Mouse (Mus musculus) hindbrain, embryonic 12.5 days (tissue): ENCODE results near the gene Tbx1. TPM values are rescaled to one million over a fixed set of nuclear protein-coding genes. Genes with fewer than 3 reads are reported as not detected.

Source experiments
- ATAC-seq: fragments of 200-750 bp; cut with Nextera tagmentation; 2 replicates; pipeline ENCODE4 v1.8.0; 2017; ENCODE audit warnings: moderate TSS enrichment; ENCODE audit not compliant: low FRiP score
- H3K27ac ChIP-seq: fragments of 300-500 bp; sonication (generic); 2 replicates; pipeline ENCODE4 v1.5.1; 2016; ENCODE audit warnings: mild to moderate bottlenecking
- H3K27me3 ChIP-seq: fragments of 300-500 bp; sonication (generic); 2 replicates; pipeline ENCODE4 v1.6.1; 2016; ENCODE audit warnings: mild to moderate bottlenecking
- H3K36me3 ChIP-seq: fragments of 300-500 bp; sonication (generic); 2 replicates; pipeline ENCODE4 v1.6.1; 2016; ENCODE audit warnings: mild to moderate bottlenecking
- H3K4me1 ChIP-seq: fragments of 300-500 bp; sonication (generic); 2 replicates; pipeline ENCODE4 v1.6.1; 2016
- H3K4me2 ChIP-seq: fragments of 300-500 bp; sonication (generic); replicated peaks from 2 replicates; pipeline ENCODE4 v1.6.1; 2016; ENCODE audit warnings: mild to moderate bottlenecking
- H3K4me3 ChIP-seq: fragments of 300-500 bp; sonication (generic); 2 replicates; pipeline ENCODE4 v1.5.1; 2016; ENCODE audit warnings: mild to moderate bottlenecking
- H3K9ac ChIP-seq: fragments of 300-500 bp; sonication (generic); 2 replicates; pipeline ENCODE4 v1.6.1; 2016; ENCODE audit warnings: mild to moderate bottlenecking, moderate library complexity
- H3K9me3 ChIP-seq: fragments of 300-500 bp; sonication (generic); replicated peaks from 2 replicates; pipeline ENCODE4 v1.6.1; 2016; ENCODE audit warnings: mild to moderate bottlenecking
- WGBS: fragments of 180-500 bp; shearing (Covaris S2); methylation state at CpG from one replicate; pipeline ENCODE4 v1.1.7; 2016; 5-methylcytosine and 5-hydroxymethylcytosine counted together
- polyA plus RNA-seq: library from polyadenylated mRNA; unstranded; fragments of >200 nt; fragmentation: Nextera tagmentation; extraction: Ambion mirVana; gene quantifications from 2 replicates; pipeline ENCODE4 v1.2.1, GENCODE M21; 2016

Gene Tbx1
- polyA plus RNA-seq = 15.4 and 15.5 TPM in 2 replicates

- peaks cover 43% of the 10 kb centered on the region for H3K4me1 ChIP-seq
- H3K4me2 ChIP-seq = peak within 1 kb of the TSS; percentile 45
- H3K36me3 ChIP-seq = no peaks in the 10 kb centered on the region
- H3K4me3 ChIP-seq = peak within 1 kb of the TSS; percentile 26
- no peak for ATAC-seq
- H3K9me3 ChIP-seq = no peaks in the 10 kb centered on the region
- H3K9ac ChIP-seq = peak within 1 kb of the TSS; percentile 18; the same call in 1 of the 2 replicates
- no peak within 1 kb of the TSS for H3K27ac ChIP-seq
- 1% methylated on average over 48 of the region's 48 CpGs for WGBS
- peaks cover 94% of the 10 kb centered on the region for H3K27me3 ChIP-seq
Observed at GRCm38 (mm10) chr16:18589804-18590790, at the start of gene Tbx1. TSS of gene Tbx1 (minus strand) at chr16:18590671.

- 89% methylated on average over 1 of the region's 1 CpGs for WGBS
- Histone ChIP-seq H3K9me3 (no peaks in the 10 kb centered on the region), H3K4me1 (no peaks in the 10 kb centered on the region), H3K4me3 (no peak overlapping the region), H3K36me3 (no peaks in the 10 kb centered on the region), H3K27me3 (no peaks in the 10 kb centered on the region), H3K4me2 (no peak overlapping the region), H3K9ac (no peak overlapping the region), H3K27ac (no peak overlapping the region)
- ATAC-seq = no peak
Observed at GRCm38 (mm10) chr16:18639382-18639929, 49.0 kb upstream of the Tbx1 start.

DNA sequence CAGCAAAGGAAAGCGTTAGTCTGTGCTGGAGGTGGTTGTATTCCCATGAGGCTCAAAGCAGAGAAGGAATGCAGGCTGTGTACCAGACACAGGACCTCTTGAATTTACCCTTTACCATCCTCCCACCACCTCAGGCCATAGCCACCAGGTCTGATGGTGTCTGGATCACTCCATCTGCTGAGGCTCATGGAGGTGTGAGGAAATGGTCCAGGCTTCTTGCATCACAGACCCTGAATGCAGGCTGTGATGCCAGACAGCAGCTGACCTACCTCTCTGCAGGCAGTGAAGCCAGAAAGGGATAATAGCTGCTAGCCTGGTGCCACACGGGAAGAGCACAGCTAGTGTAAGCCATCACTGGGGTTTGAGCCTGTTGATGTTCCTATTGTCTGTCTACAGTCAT is 47.9 kb upstream of the Tbx1 start:
- Histone ChIP-seq H3K9ac (no peak overlapping the region), H3K27ac (no peak overlapping the region), H3K4me1 (no peaks in the 10 kb centered on the region), H3K36me3 (no peaks in the 10 kb centered on the region), H3K27me3 (no peaks in the 10 kb centered on the region), H3K4me3 (no peak overlapping the region), H3K4me2 (no peak overlapping the region), H3K9me3 (no peaks in the 10 kb centered on the region)
- no peak for ATAC-seq
- WGBS = 45% methylated on average over 2 of the region's 2 CpGs

- WGBS = 49% methylated on average over 3 of the region's 3 CpGs
- H3K36me3 ChIP-seq = no peaks in the 10 kb centered on the region
- no peaks in the 10 kb centered on the region for H3K9me3 ChIP-seq
Observed at GRCm38 (mm10) chr16:18636804-18637203, 46.3 kb upstream of the Tbx1 start.

DNA sequence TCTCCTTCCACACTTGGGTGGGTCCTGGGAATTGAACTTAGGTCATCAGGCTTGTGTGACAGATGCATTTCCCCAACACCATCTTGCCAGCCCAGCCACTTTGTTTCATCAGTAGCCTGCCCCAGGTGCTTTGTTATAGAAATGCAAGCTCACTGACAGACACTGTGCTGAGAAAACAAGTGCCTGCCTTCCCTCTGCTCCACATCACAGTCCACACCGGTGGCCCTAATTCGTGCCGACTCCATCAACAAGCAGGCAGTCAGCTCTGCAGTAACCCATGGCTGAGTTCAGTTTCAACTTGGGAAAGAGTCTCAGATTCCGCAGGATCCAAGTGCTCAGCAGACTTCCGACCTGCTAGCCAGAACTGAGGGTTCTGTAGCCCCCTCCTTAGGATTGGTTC is 45.9 kb upstream of the Tbx1 start:
- H3K36me3 ChIP-seq = no peaks in the 10 kb centered on the region
- no peak overlapping the region for H3K4me3 ChIP-seq
- no peaks in the 10 kb centered on the region for H3K27me3 ChIP-seq
- H3K9me3 ChIP-seq = no peaks in the 10 kb centered on the region
- H3K4me1 ChIP-seq = no peaks in the 10 kb centered on the region
- no peak for ATAC-seq
- WGBS = 79% methylated on average over 5 of the region's 5 CpGs
- no peak overlapping the region for H3K4me2 ChIP-seq
- no peak overlapping the region for H3K27ac ChIP-seq
- H3K9ac ChIP-seq = no peak overlapping the region

More at GRCm38 (mm10) chr16:18636804-18637203, 46.3 kb upstream of the Tbx1 start:
- no peaks in the 10 kb centered on the region for H3K4me1 ChIP-seq
- H3K4me2 ChIP-seq = no peak overlapping the region
- H3K9ac ChIP-seq = no peak overlapping the region
- H3K4me3 ChIP-seq = no peak overlapping the region
- H3K27me3 ChIP-seq = no peaks in the 10 kb centered on the region
- H3K27ac ChIP-seq = no peak overlapping the region
- ATAC-seq = no peak

- Histone ChIP-seq H3K27me3 (no peaks in the 10 kb centered on the region), H3K9ac (no peak overlapping the region), H3K9me3 (no peaks in the 10 kb centered on the region), H3K36me3 (no peaks in the 10 kb centered on the region), H3K4me3 (no peak overlapping the region), H3K4me1 (peaks cover 7% of the 10 kb centered on the region), H3K4me2 (no peak overlapping the region), H3K27ac (no peak overlapping the region)
- WGBS = 28% methylated on average over 1 of the region's 1 CpGs
- no peak for ATAC-seq
Observed at GRCm38 (mm10) chr16:18633333-18633732, 42.9 kb upstream of the Tbx1 start.

DNA sequence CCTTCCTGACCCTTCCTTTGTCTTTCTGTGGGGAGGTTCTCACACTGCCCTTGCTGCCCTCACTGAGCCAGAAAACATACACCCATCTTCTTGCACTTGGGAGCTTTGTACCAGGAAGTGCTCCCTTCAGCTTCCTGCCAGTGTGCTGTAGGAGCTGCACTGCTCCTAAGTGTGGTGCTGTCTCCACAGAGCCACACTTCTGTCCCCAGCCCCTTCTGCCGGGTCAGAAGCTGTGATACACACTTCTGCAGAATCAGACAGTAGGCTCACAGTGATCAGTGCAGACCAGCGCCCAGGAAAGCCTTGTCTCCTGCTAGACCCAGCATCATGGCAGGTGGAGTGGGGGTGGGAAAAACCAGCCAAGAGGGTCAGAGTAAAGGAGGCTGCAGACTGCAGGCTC is 42.3 kb upstream of the Tbx1 start:
- no peak overlapping the region for H3K4me3 ChIP-seq
- no peak overlapping the region for H3K4me2 ChIP-seq
- no peak overlapping the region for H3K9ac ChIP-seq
- no peaks in the 10 kb centered on the region for H3K9me3 ChIP-seq
- ATAC-seq = no peak
- no peaks in the 10 kb centered on the region for H3K36me3 ChIP-seq
- H3K27ac ChIP-seq = no peak overlapping the region
- H3K27me3 ChIP-seq = peaks cover 4% of the 10 kb centered on the region; the same call in 1 of the 2 replicates
- H3K4me1 ChIP-seq = peaks cover 12% of the 10 kb centered on the region
- 53% methylated on average over 2 of the region's 2 CpGs for WGBS

DNA sequence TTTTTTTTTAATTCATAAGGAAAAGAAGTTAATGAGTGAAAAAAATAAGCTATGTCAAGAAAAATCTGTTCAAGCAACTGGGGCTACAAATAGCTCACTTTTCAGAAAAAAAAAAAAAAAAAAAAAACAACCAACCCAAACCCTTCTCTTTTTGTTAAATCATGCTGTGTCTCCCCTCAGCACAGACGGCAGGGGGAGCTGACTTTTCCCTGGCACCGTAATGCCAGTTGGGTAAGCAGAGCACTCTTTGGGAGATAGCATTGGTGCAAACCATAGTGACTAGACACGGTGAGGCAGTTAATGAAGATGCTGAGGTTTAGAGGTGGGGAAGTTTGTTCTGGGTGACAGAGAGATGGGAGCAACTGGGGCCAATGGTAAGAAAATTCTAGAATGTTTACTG is 41.6 kb upstream of the Tbx1 start:
- 47% methylated on average over 3 of the region's 3 CpGs for WGBS
- no peak for ATAC-seq
- H3K4me2 ChIP-seq = no peak overlapping the region

GRCm38 (mm10) chr16:18631141-18631540 is 40.7 kb upstream of the Tbx1 start:
- Histone ChIP-seq H3K36me3 (no peaks in the 10 kb centered on the region), H3K9ac (no peak overlapping the region), H3K4me3 (no peak overlapping the region), H3K4me1 (peaks cover 26% of the 10 kb centered on the region), H3K27me3 (peaks cover 21% of the 10 kb centered on the region), H3K4me2 (no peak overlapping the region), H3K27ac (no peak overlapping the region), H3K9me3 (no peaks in the 10 kb centered on the region)
- ATAC-seq = no peak
- 53% methylated on average over 7 of the region's 7 CpGs for WGBS

More for the DNA sequence above, 41.6 kb upstream of the Tbx1 start:
- H3K4me1 ChIP-seq = peaks cover 19% of the 10 kb centered on the region
- H3K36me3 ChIP-seq = no peaks in the 10 kb centered on the region
- peaks cover 12% of the 10 kb centered on the region for H3K27me3 ChIP-seq
- no peak overlapping the region for H3K27ac ChIP-seq
- no peak overlapping the region for H3K4me3 ChIP-seq
- H3K9me3 ChIP-seq = no peaks in the 10 kb centered on the region
- no peak overlapping the region for H3K9ac ChIP-seq

DNA sequence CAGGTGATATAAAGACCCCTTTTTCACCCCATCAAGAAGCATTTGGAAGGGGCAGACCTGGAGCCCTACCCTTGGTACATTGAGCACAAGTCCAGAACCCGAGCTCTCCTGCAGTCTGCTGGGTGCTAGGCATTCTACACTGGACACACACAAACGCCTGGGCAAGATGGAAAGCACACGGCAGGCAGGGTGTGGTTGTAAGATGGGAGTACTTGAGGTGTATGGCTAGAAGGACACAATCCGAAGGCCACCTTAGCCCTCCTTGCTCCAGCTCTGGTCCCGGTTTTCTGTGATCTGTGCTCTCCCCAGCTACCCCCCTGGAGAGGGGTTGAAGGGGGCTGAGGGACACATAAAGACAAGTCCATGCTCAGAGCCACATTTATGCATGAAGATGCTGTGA is 39.8 kb upstream of the Tbx1 start:
- Histone ChIP-seq H3K4me1 (peaks cover 31% of the 10 kb centered on the region), H3K27ac (peak overlapping the region; percentile 93), H3K4me3 (peak overlapping the region; percentile 89), H3K9me3 (no peaks in the 10 kb centered on the region), H3K36me3 (0 out of 2 replicates have a peak, but pooled peaks cover 2% of the 10 kb centered on the region), H3K4me2 (peak overlapping the region; percentile 90), H3K27me3 (peaks cover 30% of the 10 kb centered on the region), H3K9ac (peak overlapping the region; percentile 93; the same call in 1 of the 2 replicates)
- peak; percentile 8 for ATAC-seq
- WGBS = 56% methylated on average over 5 of the region's 5 CpGs

GRCm38 (mm10) chr16:18629390-18630231 is 39.1 kb upstream of the Tbx1 start, which contains the start of gene Sept5:
TSS of gene Sept5 (minus strand) at chr16:18629954.
- Histone ChIP-seq H3K4me2 (peak within 1 kb of the TSS; percentile 90), H3K27ac (peak within 1 kb of the TSS; percentile 93), H3K36me3 (peaks cover 9% of the 10 kb centered on the region), H3K4me3 (peak within 1 kb of the TSS; percentile 89), H3K9me3 (no peaks in the 10 kb centered on the region), H3K4me1 (peaks cover 31% of the 10 kb centered on the region), H3K9ac (peak within 1 kb of the TSS; percentile 93), H3K27me3 (peaks cover 37% of the 10 kb centered on the region)
- ATAC-seq = peak; percentile 59
- under 1% methylated on average over 66 of the region's 93 CpGs for WGBS

- peak overlapping the region; percentile 89 for H3K4me3 ChIP-seq
- peaks cover 16% of the 10 kb centered on the region for H3K36me3 ChIP-seq
- H3K9me3 ChIP-seq = no peaks in the 10 kb centered on the region
- peaks cover 43% of the 10 kb centered on the region for H3K27me3 ChIP-seq
- no peak for ATAC-seq
- H3K9ac ChIP-seq = peak overlapping the region; percentile 93
- H3K4me1 ChIP-seq = peaks cover 31% of the 10 kb centered on the region
- peak overlapping the region; percentile 90 for H3K4me2 ChIP-seq
- WGBS = 32% methylated on average over 2 of the region's 2 CpGs
- peak overlapping the region; percentile 93 for H3K27ac ChIP-seq
Observed at GRCm38 (mm10) chr16:18628948-18629340, 38.5 kb upstream of the Tbx1 start.
